Mouse (Mus musculus): ENCODE results near the gene Tmem108. TPM values are rescaled to one million over a fixed set of nuclear protein-coding genes. Genes with fewer than 3 reads are reported as not detected.

The Tmem108 gene
- polyA plus RNA-seq, 1 experiment from 2014 or later: 3.3 TPM

- ATAC-seq: no peak
Observed at GRCm38 (mm10) chr9:103715352-103715751, 46.3 kb downstream of the Tmem108 start.

GRCm38 (mm10) chr9:103713230-103713629 lies 48.4 kb downstream of the Tmem108 start:
- ATAC-seq: no peak
- Histone ChIP-seq H3K9ac (ENCODE audit: low read depth, low read length) (no peak overlapping the region), H3K4me1 (replicated peaks; ENCODE audit: control insufficient read depth, insufficient read depth, low read length) (no peaks in the 10 kb centered on the region), H3K4me2 (replicated peaks; ENCODE audit: low read depth) (no peak overlapping the region), H3K27me3 (replicated peaks; ENCODE audit: control insufficient read depth, insufficient read depth, low read length) (no peaks in the 10 kb centered on the region), H3K9me3 (ENCODE audit: control insufficient read depth) (no peaks in the 10 kb centered on the region), H3K27ac (ENCODE audit: low read depth, low read length) (no peak overlapping the region), H3K4me3 (ENCODE audit: low read depth, low read length) (no peak overlapping the region), H3K36me3 (ENCODE audit: control insufficient read depth, insufficient read depth) (no peaks in the 10 kb centered on the region)
- WGBS: 72% methylated on average over 4 of the region's 4 CpGs
- 0 out of 2 replicates have a peak, but pooled peaks have one; percentile 4 for TF ChIP-seq CTCF (IDR thresholded peaks at IDR 0.05; ENCODE audit: low read depth)

More at GRCm38 (mm10) chr9:103715352-103715751, 46.3 kb downstream of the Tmem108 start:
- Histone ChIP-seq H3K9ac (ENCODE audit: low read depth, low read length) (no peak overlapping the region), H3K4me2 (replicated peaks; ENCODE audit: low read depth) (no peak overlapping the region), H3K4me1 (replicated peaks; ENCODE audit: control insufficient read depth, insufficient read depth, low read length) (no peaks in the 10 kb centered on the region), H3K4me3 (ENCODE audit: low read depth, low read length) (no peak overlapping the region), H3K27ac (ENCODE audit: low read depth, low read length) (no peak overlapping the region), H3K36me3 (ENCODE audit: control insufficient read depth, insufficient read depth) (no peaks in the 10 kb centered on the region), H3K9me3 (ENCODE audit: control insufficient read depth) (no peaks in the 10 kb centered on the region), H3K27me3 (replicated peaks; ENCODE audit: control insufficient read depth, insufficient read depth, low read length) (no peaks in the 10 kb centered on the region)
- no peak for TF ChIP-seq CTCF (IDR thresholded peaks at IDR 0.05; ENCODE audit: low read depth)
- 98% methylated on average over 4 of the region's 4 CpGs for WGBS

- no peak for TF ChIP-seq CTCF (IDR thresholded peaks at IDR 0.05; ENCODE audit: low read depth)
- ATAC-seq: no peak
- Histone ChIP-seq H3K36me3 (ENCODE audit: control insufficient read depth, insufficient read depth) (no peaks in the 10 kb centered on the region), H3K4me2 (replicated peaks; ENCODE audit: low read depth) (no peak overlapping the region), H3K4me3 (ENCODE audit: low read depth, low read length) (no peak overlapping the region), H3K27ac (ENCODE audit: low read depth, low read length) (no peak overlapping the region), H3K27me3 (replicated peaks; ENCODE audit: control insufficient read depth, insufficient read depth, low read length) (no peaks in the 10 kb centered on the region), H3K9me3 (ENCODE audit: control insufficient read depth) (no peaks in the 10 kb centered on the region), H3K4me1 (replicated peaks; ENCODE audit: control insufficient read depth, insufficient read depth, low read length) (no peaks in the 10 kb centered on the region), H3K9ac (ENCODE audit: low read depth, low read length) (no peak overlapping the region)
- WGBS: 61% methylated on average over 7 of the region's 7 CpGs
Observed at GRCm38 (mm10) chr9:103712711-103713110, 48.9 kb downstream of the Tmem108 start.

- no peak for TF ChIP-seq CTCF (IDR thresholded peaks at IDR 0.05; ENCODE audit: low read depth)
- Histone ChIP-seq H3K9ac (ENCODE audit: low read depth, low read length) (no peak overlapping the region), H3K27ac (ENCODE audit: low read depth, low read length) (no peak overlapping the region), H3K4me2 (replicated peaks; ENCODE audit: low read depth) (no peak overlapping the region), H3K4me1 (replicated peaks; ENCODE audit: control insufficient read depth, insufficient read depth, low read length) (no peaks in the 10 kb centered on the region), H3K4me3 (ENCODE audit: low read depth, low read length) (no peak overlapping the region), H3K36me3 (ENCODE audit: control insufficient read depth, insufficient read depth) (no peaks in the 10 kb centered on the region), H3K9me3 (ENCODE audit: control insufficient read depth) (no peaks in the 10 kb centered on the region), H3K27me3 (replicated peaks; ENCODE audit: control insufficient read depth, insufficient read depth, low read length) (no peaks in the 10 kb centered on the region)
- WGBS: 61% methylated on average over 3 of the region's 3 CpGs
- ATAC-seq: no peak
Observed at GRCm38 (mm10) chr9:103709694-103710093, 51.9 kb downstream of the Tmem108 start.

- Histone ChIP-seq H3K9me3 (ENCODE audit: control insufficient read depth) (no peaks in the 10 kb centered on the region), H3K27ac (ENCODE audit: low read depth, low read length) (no peak overlapping the region), H3K4me2 (replicated peaks; ENCODE audit: low read depth) (no peak overlapping the region), H3K4me1 (replicated peaks; ENCODE audit: control insufficient read depth, insufficient read depth, low read length) (no peaks in the 10 kb centered on the region), H3K4me3 (ENCODE audit: low read depth, low read length) (no peak overlapping the region), H3K36me3 (ENCODE audit: control insufficient read depth, insufficient read depth) (no peaks in the 10 kb centered on the region), H3K9ac (ENCODE audit: low read depth, low read length) (no peak overlapping the region), H3K27me3 (replicated peaks; ENCODE audit: control insufficient read depth, insufficient read depth, low read length) (no peaks in the 10 kb centered on the region)
- no peak for ATAC-seq
- WGBS: 64% methylated on average over 16 of the region's 16 CpGs
- no peak for TF ChIP-seq CTCF (IDR thresholded peaks at IDR 0.05; ENCODE audit: low read depth)
Observed at GRCm38 (mm10) chr9:103708514-103709173, 53.0 kb downstream of the Tmem108 start.

GRCm38 (mm10) chr9:103707857-103708256 lies 53.8 kb downstream of the Tmem108 start:
- no peak for TF ChIP-seq CTCF (IDR thresholded peaks at IDR 0.05; ENCODE audit: low read depth)
- H3K9me3 ChIP-seq (ENCODE audit: control insufficient read depth): no peaks in the 10 kb centered on the region
- no peaks in the 10 kb centered on the region for H3K27me3 ChIP-seq (replicated peaks; ENCODE audit: control insufficient read depth, insufficient read depth, low read length)
- no peak overlapping the region for H3K27ac ChIP-seq (ENCODE audit: low read depth, low read length)
- no peaks in the 10 kb centered on the region for H3K36me3 ChIP-seq (ENCODE audit: control insufficient read depth, insufficient read depth)
- no peak overlapping the region for H3K4me3 ChIP-seq (ENCODE audit: low read depth, low read length)
- no peak overlapping the region for H3K4me2 ChIP-seq (replicated peaks; ENCODE audit: low read depth)
- no peaks in the 10 kb centered on the region for H3K4me1 ChIP-seq (replicated peaks; ENCODE audit: control insufficient read depth, insufficient read depth, low read length)
- no peak for ATAC-seq
- no peak overlapping the region for H3K9ac ChIP-seq (ENCODE audit: low read depth, low read length)
